Mouse (Mus musculus): ENCODE results near the gene Arpc3. TPM values are rescaled to one million over a fixed set of nuclear protein-coding genes. Genes with fewer than 3 reads are reported as not detected.
"Not testable (repeated sequence)": the region's sequence is repeated elsewhere in the genome, so short reads cannot be mapped to it uniquely, and the experiment has no call there.

Arpc3 gene
- polyA plus RNA-seq, 1 experiment: 217 TPM

- Histone ChIP-seq H3K36me3 (ENCODE audit: control insufficient read depth, insufficient read depth) (peaks cover 7% of the 10 kb centered on the region), H3K4me2 (ENCODE audit: low read depth) (no peak overlapping the region), H3ac (ENCODE audit: control insufficient read depth, insufficient read length) (no peak overlapping the region), H3K79me2 (ENCODE audit: control insufficient read depth, insufficient read depth) (no peaks in the 10 kb centered on the region), H3K27me3 (ENCODE audit: control insufficient read depth, insufficient read depth, insufficient read length) (no peaks in the 10 kb centered on the region), H3K4me3 (no peak overlapping the region)
- TF ChIP-seq TCF12 (IDR thresholded peaks at IDR 0.05; ENCODE audit: insufficient read depth, poor library complexity, severe bottlenecking) (no peak), CEBPB (IDR thresholded peaks at IDR 0.05; ENCODE audit: insufficient read depth, poor library complexity, severe bottlenecking) (no peak), E2F4 (IDR thresholded peaks at IDR 0.05; ENCODE audit: insufficient read depth) (no peak), TCF3 (IDR thresholded peaks at IDR 0.05; ENCODE audit: insufficient read length, low read depth) (no peak), SRF (IDR thresholded peaks at IDR 0.05; ENCODE audit: control insufficient read depth, insufficient read length, low read depth) (no peak)
Observed at GRCm38 (mm10) chr5:122409692-122410645, 18.3 kb downstream of the Arpc3 start.

DNA sequence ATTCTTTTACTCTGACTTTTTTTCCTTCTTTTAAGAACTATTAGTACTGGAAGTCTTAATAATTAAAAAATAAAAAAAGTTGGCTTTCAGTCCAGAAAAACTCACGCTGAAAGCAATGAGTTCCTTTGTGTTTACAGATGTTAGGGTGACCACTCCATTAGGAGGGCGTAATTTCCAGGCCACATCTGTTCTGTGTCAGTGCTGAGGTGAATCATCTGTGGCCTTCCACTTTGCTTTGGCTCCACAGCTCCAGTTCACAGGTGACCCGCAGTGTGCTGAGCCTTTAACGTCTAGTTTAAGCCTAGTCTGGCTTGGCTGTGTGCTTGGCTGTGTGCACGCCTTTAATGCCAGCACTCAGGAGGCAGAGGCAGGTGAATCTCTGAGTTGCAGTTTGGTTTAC lies 20.2 kb downstream of the Arpc3 start:
- Histone ChIP-seq H3K4me3 (no peak overlapping the region), H3K27me3 (ENCODE audit: control insufficient read depth, insufficient read depth, insufficient read length) (no peaks in the 10 kb centered on the region), H3K36me3 (ENCODE audit: control insufficient read depth, insufficient read depth) (peaks cover 4% of the 10 kb centered on the region), H3K4me2 (ENCODE audit: low read depth) (no peak overlapping the region), H3ac (ENCODE audit: control insufficient read depth, insufficient read length) (no peak overlapping the region), H3K79me2 (ENCODE audit: control insufficient read depth, insufficient read depth) (no peaks in the 10 kb centered on the region)
- TF ChIP-seq REST (IDR thresholded peaks at IDR 0.05; ENCODE audit: insufficient read depth, insufficient read length) (no peak), SRF (IDR thresholded peaks at IDR 0.05; ENCODE audit: control insufficient read depth, insufficient read length, low read depth) (no peak), MYOD1 (IDR thresholded peaks at IDR 0.05; ENCODE audit: control insufficient read depth in 1 of 3, insufficient read length in 2 of 3, low read depth in 2 of 3) (no peak), POLR2AphosphoS2 (IDR thresholded peaks at IDR 0.05; ENCODE audit: insufficient read length, low read depth) (no peak), USF1 (IDR thresholded peaks at IDR 0.05; ENCODE audit: low read depth) (no peak), E2F4 (IDR thresholded peaks at IDR 0.05; ENCODE audit: insufficient read depth) (no peak)

- H3K4me2 ChIP-seq (ENCODE audit: low read depth): no peak overlapping the region
- TF ChIP-seq POLR2AphosphoS2 (IDR thresholded peaks at IDR 0.05; ENCODE audit: insufficient read length, low read depth) (no peak), TCF3 (IDR thresholded peaks at IDR 0.05; ENCODE audit: insufficient read length, low read depth) (no peak), MYOG (IDR thresholded peaks at IDR 0.05; ENCODE audit: control insufficient read depth in 1 of 3, insufficient read depth in 1 of 3, insufficient read length in 2 of 3, low read depth in 2 of 3) (no peak), MAX (IDR thresholded peaks at IDR 0.05; ENCODE audit: low read depth) (no peak), POLR2A (IDR thresholded peaks at IDR 0.05; ENCODE audit: insufficient read length, low read depth) (no peak), CEBPB (IDR thresholded peaks at IDR 0.05; ENCODE audit: insufficient read depth, poor library complexity, severe bottlenecking) (no peak), USF1 (IDR thresholded peaks at IDR 0.05; ENCODE audit: low read depth) (no peak), MYOD1 (IDR thresholded peaks at IDR 0.05; ENCODE audit: control insufficient read depth in 1 of 3, insufficient read length in 2 of 3, low read depth in 2 of 3) (no peak), REST (IDR thresholded peaks at IDR 0.05; ENCODE audit: insufficient read depth, insufficient read length) (no peak), SRF (IDR thresholded peaks at IDR 0.05; ENCODE audit: control insufficient read depth, insufficient read length, low read depth) (no peak), TCF12 (IDR thresholded peaks at IDR 0.05; ENCODE audit: insufficient read depth, poor library complexity, severe bottlenecking) (no peak), E2F4 (IDR thresholded peaks at IDR 0.05; ENCODE audit: insufficient read depth) (no peak)
Observed at GRCm38 (mm10) chr5:122412826-122413225, 21.1 kb downstream of the Arpc3 start.

GRCm38 (mm10) chr5:122414351-122414750 lies 22.7 kb downstream of the Arpc3 start:
- no peaks in the 10 kb centered on the region for H3K27me3 ChIP-seq (ENCODE audit: control insufficient read depth, insufficient read depth, insufficient read length)
- H3ac ChIP-seq (ENCODE audit: control insufficient read depth, insufficient read length): no peak overlapping the region
- no peak overlapping the region for H3K4me3 ChIP-seq
- H3K4me2 ChIP-seq (ENCODE audit: low read depth): no peak overlapping the region
- TF ChIP-seq SRF (IDR thresholded peaks at IDR 0.05; ENCODE audit: control insufficient read depth, insufficient read length, low read depth) (no peak), MYOG (IDR thresholded peaks at IDR 0.05; ENCODE audit: control insufficient read depth in 1 of 3, insufficient read depth in 1 of 3, insufficient read length in 2 of 3, low read depth in 2 of 3) (no peak), MYOD1 (IDR thresholded peaks at IDR 0.05; ENCODE audit: control insufficient read depth in 1 of 3, insufficient read length in 2 of 3, low read depth in 2 of 3) (no peak), TCF12 (IDR thresholded peaks at IDR 0.05; ENCODE audit: insufficient read depth, poor library complexity, severe bottlenecking) (no peak), TCF3 (IDR thresholded peaks at IDR 0.05; ENCODE audit: insufficient read length, low read depth) (no peak), POLR2AphosphoS2 (IDR thresholded peaks at IDR 0.05; ENCODE audit: insufficient read length, low read depth) (no peak), MAX (IDR thresholded peaks at IDR 0.05; ENCODE audit: low read depth) (no peak), REST (IDR thresholded peaks at IDR 0.05; ENCODE audit: insufficient read depth, insufficient read length) (no peak), CEBPB (IDR thresholded peaks at IDR 0.05; ENCODE audit: insufficient read depth, poor library complexity, severe bottlenecking) (no peak)
- no peaks in the 10 kb centered on the region for H3K79me2 ChIP-seq (ENCODE audit: control insufficient read depth, insufficient read depth)
- no peaks in the 10 kb centered on the region for H3K36me3 ChIP-seq (ENCODE audit: control insufficient read depth, insufficient read depth)

More at GRCm38 (mm10) chr5:122412826-122413225, 21.1 kb downstream of the Arpc3 start:
- no peak overlapping the region for H3ac ChIP-seq (ENCODE audit: control insufficient read depth, insufficient read length)
- no peaks in the 10 kb centered on the region for H3K36me3 ChIP-seq (ENCODE audit: control insufficient read depth, insufficient read depth)
- H3K27me3 ChIP-seq (ENCODE audit: control insufficient read depth, insufficient read depth, insufficient read length): no peaks in the 10 kb centered on the region
- no peaks in the 10 kb centered on the region for H3K79me2 ChIP-seq (ENCODE audit: control insufficient read depth, insufficient read depth)
- H3K4me3 ChIP-seq: no peak overlapping the region

DNA sequence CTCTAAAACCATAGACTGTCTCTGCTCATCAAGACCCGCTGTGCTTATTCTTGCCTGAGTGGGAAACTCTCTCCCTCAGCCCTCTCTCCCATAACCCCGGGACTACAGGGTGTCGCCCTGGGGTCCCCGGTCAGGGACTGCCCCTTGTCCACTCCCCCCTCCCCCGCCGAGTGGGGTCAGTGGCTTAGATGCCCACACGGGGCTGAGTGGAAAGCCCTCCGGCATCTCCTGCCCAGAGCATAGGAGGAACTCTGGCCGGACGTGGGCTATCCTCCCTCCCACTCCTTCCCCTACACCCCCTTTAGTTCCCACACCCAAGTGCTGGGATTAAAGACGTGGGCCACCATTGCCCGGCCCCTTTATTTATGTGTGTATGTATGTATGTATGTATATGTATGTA lies 23.8 kb downstream of the Arpc3 start:
- no peak overlapping the region for H3ac ChIP-seq (ENCODE audit: control insufficient read depth, insufficient read length)
- H3K27me3 ChIP-seq (ENCODE audit: control insufficient read depth, insufficient read depth, insufficient read length): no peaks in the 10 kb centered on the region
- H3K36me3 ChIP-seq (ENCODE audit: control insufficient read depth, insufficient read depth): no peaks in the 10 kb centered on the region
- no peaks in the 10 kb centered on the region for H3K79me2 ChIP-seq (ENCODE audit: control insufficient read depth, insufficient read depth)
- H3K4me3 ChIP-seq: no peak overlapping the region
- H3K4me2 ChIP-seq (ENCODE audit: low read depth): no peak overlapping the region
- TF ChIP-seq MYOG (IDR thresholded peaks at IDR 0.05; ENCODE audit: control insufficient read depth in 1 of 3, insufficient read depth in 1 of 3, insufficient read length in 2 of 3, low read depth in 2 of 3) (no peak), CEBPB (IDR thresholded peaks at IDR 0.05; ENCODE audit: insufficient read depth, poor library complexity, severe bottlenecking) (no peak), USF1 (IDR thresholded peaks at IDR 0.05; ENCODE audit: low read depth) (no peak), REST (IDR thresholded peaks at IDR 0.05; ENCODE audit: insufficient read depth, insufficient read length) (no peak), SRF (IDR thresholded peaks at IDR 0.05; ENCODE audit: control insufficient read depth, insufficient read length, low read depth) (no peak)

DNA sequence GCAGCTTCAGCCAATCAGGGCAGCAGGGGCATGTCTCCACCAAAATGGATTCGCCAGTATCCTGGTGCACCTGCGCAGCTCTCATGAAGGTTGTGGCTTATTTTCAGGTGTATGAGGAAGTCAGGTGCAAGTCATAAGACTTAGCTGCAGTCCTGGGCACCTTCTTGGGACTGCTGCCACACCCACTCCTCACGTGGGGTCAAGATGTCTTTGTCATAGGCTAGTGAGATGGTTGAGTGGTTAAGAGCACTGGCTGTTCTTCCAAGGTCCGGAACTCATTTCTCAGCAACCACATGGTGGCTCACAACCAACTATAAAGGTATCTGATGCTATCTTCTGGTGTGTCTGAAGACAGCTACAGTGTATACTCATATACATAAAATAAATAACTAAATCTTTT lies 29.0 kb downstream of the Arpc3 start:
- H3ac ChIP-seq (ENCODE audit: control insufficient read depth, insufficient read length); H3K4me3 ChIP-seq; H3K4me2 ChIP-seq (ENCODE audit: low read depth); H3K27me3 ChIP-seq (ENCODE audit: control insufficient read depth, insufficient read depth, insufficient read length); H3K36me3 ChIP-seq (ENCODE audit: control insufficient read depth, insufficient read depth): not testable (repeated sequence)
- H3K79me2 ChIP-seq (ENCODE audit: control insufficient read depth, insufficient read depth): peaks cover 34% of the 10 kb centered on the region

Measured in myocyte (in vitro differentiated cells).